Mouse (Mus musculus) 416B (cell line): Measurements from ENCODE around the gene Fap.

ENCODE experiments used
- DNase-seq: peaks from one replicate; pipeline ENCODE4 v3.0.0; 2011; ENCODE audit warnings: low read depth

Fap gene

GRCm38 (mm10) chr2:62526399-62526798, 47.5 kb downstream of the Fap start:
- DNase-seq, result no peak

DNA sequence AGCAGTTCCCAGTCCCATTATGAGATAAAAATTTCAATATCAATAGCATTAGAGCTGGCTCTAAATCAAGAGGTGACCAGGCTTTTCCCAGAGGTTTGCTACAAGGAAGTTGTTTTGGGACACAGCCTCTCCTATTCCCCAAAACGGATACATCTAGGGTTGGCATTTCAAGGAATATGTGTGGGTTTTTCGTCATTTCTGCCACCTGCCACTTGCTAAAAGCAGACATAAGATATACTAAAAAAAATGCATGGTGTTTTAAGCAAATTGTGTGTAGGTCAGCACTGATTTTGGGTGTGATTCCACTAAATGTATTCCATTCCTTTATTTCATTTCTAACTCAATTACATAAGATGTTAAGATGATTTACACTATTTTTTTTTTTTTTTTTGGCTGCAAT, 56.1 kb downstream of the Fap start:
- DNase-seq, result no peak

DNA sequence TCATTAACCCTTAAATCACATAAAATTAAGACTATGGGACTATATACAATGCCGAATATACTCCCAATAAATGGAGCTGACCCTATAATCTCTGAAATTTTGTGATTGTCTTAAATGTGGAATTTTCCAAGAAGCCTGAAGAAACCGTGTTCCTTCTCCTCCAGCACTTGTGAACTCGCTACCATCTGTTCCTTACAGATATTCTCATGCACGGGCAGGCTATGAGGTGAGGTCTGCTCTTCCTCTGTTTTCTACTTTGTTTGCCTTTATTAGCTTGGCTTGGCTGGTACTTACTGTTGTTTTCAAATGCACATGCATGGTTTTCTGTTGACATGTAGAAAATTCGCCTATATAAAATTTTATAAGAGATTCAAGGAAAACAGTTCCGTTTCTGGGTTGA, 59.4 kb downstream of the Fap start:
- no peak for DNase-seq

DNA sequence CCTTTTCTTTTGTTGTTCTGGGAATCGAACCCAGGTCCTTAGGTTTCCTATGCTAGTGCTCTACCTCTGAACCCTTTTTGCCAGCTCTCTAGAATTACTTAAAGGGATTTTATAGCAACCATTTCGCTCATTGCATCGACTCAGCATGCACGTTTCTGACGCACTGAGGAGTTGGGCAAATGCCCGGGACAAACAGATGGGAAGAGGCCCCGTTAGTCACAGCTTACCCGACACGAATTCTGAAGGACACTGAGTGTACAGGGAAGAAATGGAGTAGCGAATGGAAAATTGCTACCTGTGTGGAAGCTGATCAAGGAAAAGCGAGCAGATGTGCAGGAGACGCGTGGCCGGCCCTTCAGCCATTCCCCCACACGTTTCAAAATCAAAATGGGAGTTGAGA, 60.4 kb downstream of the Fap start:
- DNase-seq, result no peak

GRCm38 (mm10) chr2:62507130-62507529, 66.7 kb downstream of the Fap start:
- no peak for DNase-seq

GRCm38 (mm10) chr2:62506441-62506840, 67.4 kb downstream of the Fap start:
- DNase-seq, result no peak

- DNase-seq, result no peak
Observed at GRCm38 (mm10) chr2:62504269-62504796, 69.5 kb downstream of the Fap start.

DNA sequence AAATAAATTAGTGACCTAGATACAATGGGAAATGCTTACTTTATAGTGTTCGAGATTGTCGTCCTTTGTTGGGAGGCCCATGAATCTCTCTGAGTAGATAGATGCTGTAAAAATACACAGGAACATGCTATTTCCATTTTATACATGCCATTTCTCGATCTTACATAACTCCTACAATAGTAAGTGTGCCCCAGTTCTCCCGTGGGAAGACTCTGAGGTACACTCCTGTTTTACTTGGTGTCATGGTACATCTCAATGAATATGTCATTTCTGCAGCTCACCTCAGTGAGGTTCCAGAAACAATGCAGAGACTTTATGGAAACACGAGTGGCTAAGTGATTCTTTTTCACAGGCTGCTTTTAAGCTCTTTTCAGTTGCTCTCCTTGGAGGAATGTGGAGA, 70.5 kb downstream of the Fap start:
- no peak for DNase-seq

- DNase-seq, result no peak
Observed at GRCm38 (mm10) chr2:62502516-62502915, 71.4 kb downstream of the Fap start.

DNA sequence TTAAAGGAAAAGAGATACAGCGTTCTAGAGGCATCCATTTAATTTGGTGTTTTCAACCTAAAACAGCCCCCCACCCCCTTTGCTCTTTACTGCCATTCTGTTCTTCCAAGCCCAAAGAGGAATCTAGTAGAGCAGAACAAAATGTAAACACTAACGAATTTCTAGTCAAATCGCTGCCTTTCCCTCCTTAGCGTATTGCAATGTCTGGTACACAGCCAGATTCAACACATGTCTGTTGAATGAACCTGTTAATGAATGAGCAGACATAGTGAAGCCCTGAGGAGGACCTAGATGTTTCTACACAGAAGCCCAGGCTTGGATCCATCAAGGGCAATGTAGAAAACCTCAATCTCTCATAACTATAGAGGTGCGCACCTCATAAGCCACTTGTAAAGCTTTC, 75.1 kb downstream of the Fap start:
- DNase-seq, result no peak

DNA sequence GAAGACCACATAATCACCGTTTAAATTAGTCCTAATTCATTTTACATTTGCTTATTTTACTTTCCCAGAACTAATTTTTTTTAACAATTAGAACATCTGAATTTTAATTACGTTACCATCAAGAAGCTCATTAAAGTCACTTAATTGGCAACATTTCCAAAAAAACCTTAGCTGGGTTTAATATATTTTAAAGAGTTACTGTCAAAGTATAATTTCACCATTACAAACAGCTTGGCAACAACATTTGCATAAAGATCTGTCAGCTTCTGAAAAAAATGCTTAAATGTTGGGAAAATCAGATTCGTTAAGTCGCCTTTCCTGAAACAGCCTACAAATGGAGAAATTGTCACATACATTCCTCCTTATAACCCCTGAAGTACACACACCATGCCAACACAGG, 75.8 kb downstream of the Fap start:
- DNase-seq, result no peak

DNA sequence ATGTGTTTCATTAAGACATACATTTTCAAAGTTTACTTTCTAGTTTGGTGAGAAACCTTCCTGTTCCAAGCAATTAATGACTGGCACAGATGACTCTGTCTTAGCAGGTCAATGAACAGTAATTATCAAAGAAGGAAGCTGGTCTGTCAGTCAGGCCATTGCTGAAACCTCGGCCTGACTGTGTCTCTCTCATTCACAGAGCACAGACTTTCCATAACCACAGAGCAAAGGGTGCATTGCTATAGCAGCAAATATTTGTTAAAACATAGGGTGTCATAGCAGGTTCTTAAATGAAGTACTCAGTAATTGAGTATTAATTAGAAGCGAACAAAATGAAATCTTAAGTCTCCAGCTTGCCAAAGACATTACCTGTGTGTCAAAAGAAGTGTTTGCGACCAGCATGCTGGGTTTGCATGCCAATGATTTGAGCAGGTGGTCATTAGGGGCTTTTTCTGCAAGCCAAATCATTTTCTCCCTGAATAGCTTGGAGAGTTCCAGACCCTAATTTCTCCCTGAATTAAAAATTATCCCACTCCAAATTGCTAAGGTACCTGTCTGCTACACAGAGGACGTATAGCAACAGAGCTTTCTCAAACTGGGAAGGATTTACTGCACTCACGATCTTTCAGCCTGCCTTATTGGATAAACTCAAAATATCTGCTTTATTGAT, 76.4 kb downstream of the Fap start:
- no peak for DNase-seq

GRCm38 (mm10) chr2:62495407-62495806, 78.5 kb downstream of the Fap start:
- DNase-seq, result no peak

DNA sequence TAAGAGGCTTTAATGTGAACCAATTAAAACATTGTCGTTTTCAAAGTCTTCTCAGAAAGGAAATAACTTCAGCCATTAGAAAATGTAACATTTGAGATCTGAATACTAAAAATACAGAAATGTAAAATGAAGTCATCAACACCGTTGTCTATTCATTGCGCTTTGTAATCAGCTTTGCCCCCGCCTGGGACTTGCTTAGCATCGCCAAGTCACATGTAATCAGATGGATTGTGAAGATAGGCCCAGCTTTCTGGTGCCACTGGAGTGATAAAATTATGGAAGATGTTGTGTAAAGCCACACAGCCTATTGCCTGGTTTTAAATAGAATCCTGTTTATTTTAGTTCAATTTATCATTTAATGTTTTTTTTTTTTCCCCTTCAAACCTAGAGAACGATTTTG, 84.0 kb downstream of the Fap start:
- DNase-seq, result no peak

GRCm38 (mm10) chr2:62484906-62485305, 89.0 kb downstream of the Fap start:
- peak; percentile 57 for DNase-seq

DNA sequence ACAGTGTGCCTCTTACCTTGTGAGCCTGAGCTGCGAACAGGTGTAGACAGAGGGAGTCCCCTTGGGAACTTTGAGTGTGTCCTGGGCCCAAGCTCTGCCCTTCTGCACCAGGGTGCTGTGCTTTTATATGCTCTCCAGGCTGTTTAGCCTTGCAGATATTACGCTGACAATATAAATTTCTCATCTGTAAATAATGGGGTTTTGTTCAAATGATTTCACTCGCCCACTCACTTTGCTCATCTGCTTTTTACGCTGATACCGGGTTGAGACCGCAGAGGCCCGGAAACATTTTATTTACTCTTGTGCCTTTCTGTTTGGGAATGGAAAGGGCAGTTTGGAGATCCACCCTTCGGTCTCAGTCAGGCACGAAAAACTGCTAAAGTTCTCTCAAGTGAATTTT, 90.3 kb downstream of the Fap start, which contains the start of gene Gcg:
Gene Gcg (minus strand): TSS at position 101 of the 400 bp plus-strand sequence.
- DNase-seq, result no peak

- DNase-seq, result no peak
Observed at GRCm38 (mm10) chr2:62480285-62481198, 93.3 kb downstream of the Fap start.

GRCm38 (mm10) chr2:62469551-62469950, 104.3 kb downstream of the Fap start:
- DNase-seq, result no peak

DNA sequence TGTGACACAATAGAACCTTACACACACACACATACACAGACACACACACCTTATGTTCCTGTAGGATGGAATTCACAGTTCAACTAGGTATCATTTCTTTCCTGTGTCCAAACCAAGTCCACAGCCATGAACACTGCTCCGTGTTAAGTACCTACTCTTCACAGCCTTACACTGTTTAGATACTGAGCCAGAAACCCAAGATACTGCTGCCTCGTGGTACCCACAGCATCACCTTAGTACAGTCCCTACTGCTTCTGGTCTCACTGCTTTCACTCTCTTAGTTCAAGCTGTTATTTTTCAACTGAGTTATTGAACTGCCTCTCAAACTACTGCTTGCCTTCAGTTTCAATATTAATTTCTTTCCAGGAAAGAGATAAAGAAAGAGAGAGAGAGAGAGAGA, 110.6 kb downstream of the Fap start:
- DNase-seq, result no peak

- DNase-seq, result no peak
Observed at GRCm38 (mm10) chr2:62462174-62462573, 111.7 kb downstream of the Fap start.

GRCm38 (mm10) chr2:62460815-62461450, 112.9 kb downstream of the Fap start:
- no peak for DNase-seq

GRCm38 (mm10) chr2:62460231-62460710, 113.6 kb downstream of the Fap start:
- peak; percentile 88 for DNase-seq
